Mouse (Mus musculus) cerebellum, adult 8-10 months (tissue): ENCODE data around the gene Ppib.

ENCODE experiments used
- DNase-seq: peaks from one replicate; pipeline ENCODE4 v3.0.0; 2022

The Ppib gene

GRCm38 (mm10) chr9:66059583-66060307, at the start of gene Ppib:
Ppib (plus strand) TSS chr9:66060222.
- peak; percentile 97 for DNase-seq

GRCm38 (mm10) chr9:66020601-66021000, 39.4 kb upstream of the Ppib start:
- DNase-seq: no peak

DNA sequence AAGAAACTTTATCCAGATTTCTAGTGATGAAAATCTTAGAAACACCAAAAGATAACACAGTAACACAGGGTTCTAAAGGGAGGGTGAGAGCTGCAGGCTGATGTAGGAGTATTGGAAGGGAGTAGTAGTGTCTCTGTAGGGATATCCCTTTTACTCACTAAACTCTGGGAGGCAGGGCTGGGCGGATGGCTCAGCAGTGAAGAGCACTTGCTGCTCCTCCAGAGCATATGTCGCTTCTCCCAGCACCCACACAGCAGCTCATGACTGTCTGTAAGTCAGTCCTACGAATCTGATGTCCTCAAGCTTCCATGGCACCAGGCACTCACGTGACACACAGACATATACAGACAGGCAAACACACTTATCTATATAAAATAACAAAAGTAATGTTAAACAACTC, 21.9 kb upstream of the Ppib start:
- DNase-seq: no peak

- DNase-seq: no peak
These were observed 21.4 kb upstream of the Ppib start for GRCm38 (mm10) chr9:66038581-66038980.

DNA sequence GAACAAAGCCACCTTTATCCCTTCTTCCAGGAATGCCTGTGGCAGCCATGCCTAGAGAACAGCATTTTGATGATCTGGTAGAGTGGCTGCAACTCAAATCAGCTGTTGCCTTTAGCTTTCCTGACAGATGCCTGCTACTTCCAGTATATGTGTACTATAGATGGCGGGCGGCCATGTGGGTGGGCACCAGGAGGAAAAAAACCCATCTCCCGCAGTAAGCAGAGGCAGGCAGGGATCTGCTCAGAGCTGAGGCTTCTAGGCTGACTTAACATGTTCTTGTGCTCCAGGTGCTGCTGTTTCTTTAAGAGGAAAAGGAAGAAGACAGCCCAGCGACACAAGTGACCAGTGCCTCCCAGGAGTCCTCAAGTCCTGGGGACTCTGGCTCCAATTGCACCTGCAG, 20.7 kb upstream of the Ppib start:
- DNase-seq: no peak

GRCm38 (mm10) chr9:66040801-66041200, 19.2 kb upstream of the Ppib start:
- DNase-seq: no peak

- DNase-seq: no peak
These were observed 17.7 kb upstream of the Ppib start for GRCm38 (mm10) chr9:66042331-66042730.

- DNase-seq: no peak
These were observed 16.8 kb upstream of the Ppib start for GRCm38 (mm10) chr9:66043241-66043640.

GRCm38 (mm10) chr9:66049931-66050601, 10.0 kb upstream of the Ppib start:
- no peak for DNase-seq

- DNase-seq: no peak
These were observed 8.5 kb upstream of the Ppib start for GRCm38 (mm10) chr9:66051493-66051892.

DNA sequence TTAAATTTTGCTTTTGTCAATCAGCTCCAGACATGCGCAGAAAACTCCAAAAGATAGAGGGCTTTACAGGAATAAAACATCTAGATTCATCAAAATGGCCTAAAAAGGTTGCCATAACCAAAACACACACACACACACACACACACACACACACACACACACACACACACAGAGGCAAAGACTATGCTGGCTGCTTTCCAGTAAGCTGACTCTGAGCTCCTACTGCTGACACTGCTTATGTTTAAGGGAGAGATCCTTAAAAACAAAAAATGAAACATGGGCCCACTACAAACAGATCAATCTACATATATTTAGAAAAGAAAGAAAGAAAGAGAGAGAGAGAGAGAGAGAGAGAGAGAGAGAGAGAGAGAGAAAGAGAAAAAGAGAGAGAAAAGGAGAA, 7.3 kb upstream of the Ppib start:
- DNase-seq: no peak

GRCm38 (mm10) chr9:66053620-66054019, 6.4 kb upstream of the Ppib start:
- DNase-seq: no peak

GRCm38 (mm10) chr9:66060308-66060647, 256 bp downstream of the Ppib start:
- DNase-seq: no peak

- DNase-seq: no peak
These were observed 964 bp downstream of the Ppib start for GRCm38 (mm10) chr9:66060986-66061385.

- no peak for DNase-seq
These were observed 1.6 kb downstream of the Ppib start for GRCm38 (mm10) chr9:66061656-66062055.

- no peak for DNase-seq
These were observed 3.4 kb downstream of the Ppib start for GRCm38 (mm10) chr9:66063446-66063845.

- DNase-seq: no peak
These were observed 4.3 kb downstream of the Ppib start for GRCm38 (mm10) chr9:66064316-66064715.

DNA sequence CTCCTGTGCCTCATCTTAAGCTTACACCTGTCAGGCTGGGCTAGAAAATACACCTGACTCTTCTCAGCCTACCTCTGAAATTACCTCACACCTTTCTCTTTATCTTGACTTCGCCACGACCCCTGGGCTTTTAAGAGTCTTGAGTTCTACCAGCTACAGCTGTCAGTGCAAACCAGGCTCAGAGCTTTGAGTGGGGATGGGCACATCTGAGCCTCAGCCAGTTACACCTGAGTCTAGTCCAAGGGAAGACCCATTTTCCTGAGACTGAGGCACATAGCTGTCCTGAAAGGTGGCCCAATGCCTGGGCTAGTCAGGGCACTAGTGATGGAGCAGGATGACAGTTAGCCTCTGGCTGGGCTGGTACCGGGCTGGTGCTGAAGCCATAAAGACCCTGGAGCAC, 6.8 kb downstream of the Ppib start:
- no peak for DNase-seq

GRCm38 (mm10) chr9:66067542-66067941, 7.5 kb downstream of the Ppib start:
- no peak for DNase-seq

GRCm38 (mm10) chr9:66068056-66068455, 8.0 kb downstream of the Ppib start:
- DNase-seq: no peak

GRCm38 (mm10) chr9:66068971-66069391, 9.0 kb downstream of the Ppib start:
- peak; percentile 40 for DNase-seq

DNA sequence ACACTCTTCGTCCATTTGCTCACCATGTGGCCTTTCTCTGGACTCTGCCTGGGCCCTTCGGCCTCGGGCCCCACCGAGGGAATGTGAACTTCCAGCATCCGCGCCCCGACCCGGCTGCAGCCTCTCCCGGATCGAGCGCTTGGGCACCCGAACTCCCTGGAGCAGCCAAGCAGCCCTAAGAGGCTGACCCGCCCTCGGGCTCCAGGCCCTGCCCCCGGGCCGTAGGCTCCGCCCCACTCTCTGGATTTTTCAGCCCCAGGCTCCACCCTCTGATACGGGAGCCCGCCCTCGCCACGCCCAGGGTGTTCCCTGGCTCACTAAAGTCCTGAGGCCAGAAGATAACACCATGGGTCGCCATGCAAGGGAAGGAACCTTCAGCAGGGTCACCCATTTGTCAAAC, 9.6 kb downstream of the Ppib start, which contains the start of gene Snx22:
Gene Snx22 (minus strand): TSS at position 137 of the 400 bp plus-strand sequence.
- peak; percentile 85 for DNase-seq

DNA sequence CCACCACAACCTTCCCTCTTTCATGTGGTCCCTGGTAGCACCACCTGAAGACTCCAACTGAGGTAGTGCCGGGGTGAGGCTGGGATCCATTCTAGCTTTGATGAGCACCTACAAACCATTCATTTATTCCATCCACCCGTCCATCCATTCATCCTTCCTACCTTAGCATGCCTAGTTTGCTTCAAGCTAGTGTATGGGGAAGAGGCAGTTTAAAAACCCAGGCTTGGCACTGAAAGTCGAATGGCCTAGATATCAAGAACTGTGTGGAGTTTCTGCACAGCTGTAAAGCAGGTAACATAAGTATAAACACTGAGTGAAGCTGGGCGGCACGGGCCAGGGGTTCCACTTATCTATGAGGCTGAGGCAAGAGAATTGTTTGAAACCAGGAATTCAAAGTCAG, 10.1 kb downstream of the Ppib start:
- DNase-seq: no peak

GRCm38 (mm10) chr9:66072754-66073153, 12.7 kb downstream of the Ppib start:
- no peak for DNase-seq

DNA sequence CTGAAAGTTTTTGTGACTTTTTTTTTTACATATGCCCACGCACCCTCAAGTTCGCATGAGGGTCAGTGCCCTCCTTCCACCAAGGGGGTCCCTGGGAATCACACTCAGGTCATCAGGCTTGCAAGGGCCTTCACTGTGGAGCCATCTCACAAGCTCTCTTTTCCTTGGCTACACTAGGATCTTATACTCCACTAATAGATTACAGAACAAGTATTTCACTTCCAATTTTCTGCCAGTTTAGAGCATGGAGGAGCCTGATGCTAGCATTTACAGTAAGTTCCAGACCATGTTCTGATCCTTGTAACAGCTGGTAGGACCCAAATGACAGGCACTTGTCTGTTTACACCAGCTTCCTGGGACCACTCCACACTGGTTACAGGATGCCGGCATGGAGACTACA, 18.1 kb downstream of the Ppib start:
- no peak for DNase-seq
